Mouse (Mus musculus): ENCODE data around the gene Fgfr2.
A peak's percentile ranks its signal among the peaks of the same experiment; 100 is the strongest.

- TF ChIP-seq CTCF (IDR thresholded peaks at IDR 0.05) (peak; percentile 76), EP300 (IDR thresholded peaks at IDR 0.05) (no peak)
These were observed 651.8 kb downstream of the Fgfr2 start for GRCm38 (mm10) chr7:132471327-132471726.
